Mouse (Mus musculus) ES-Bruce4 (cell line): Measurements from ENCODE around the gene Cetn3.

ENCODE experiments used
- CTCF ChIP-seq: IDR thresholded peaks from one replicate; pipeline ENCODE4 v1.8.1; 2011; ENCODE audit warnings: low read depth, low read length
- EP300 ChIP-seq: IDR thresholded peaks from 2 replicates; pipeline ENCODE4 v1.6.1; 2011; ENCODE audit warnings: low read depth, low read length; ENCODE audit not compliant: insufficient read depth
- POLR2A ChIP-seq: IDR thresholded peaks from one replicate; pipeline ENCODE4 v1.8.1; 2011; ENCODE audit warnings: low read length; ENCODE audit not compliant: insufficient read depth

GRCm38 (mm10) chr13:81801121-81801520 lies 18.2 kb downstream of the Cetn3 start:
- TF ChIP-seq EP300, result no peak
- TF ChIP-seq POLR2A, result no peak
- no peak for TF ChIP-seq CTCF
